Mouse (Mus musculus): ENCODE measurements around the gene Dclk1. TPM values are rescaled to one million over a fixed set of nuclear protein-coding genes. Genes with fewer than 3 reads are reported as not detected.

Gene Dclk1
- polyA plus RNA-seq, 1 experiment from 2014 or later, result 30.0 TPM

- 69% methylated on average over 1 of the region's 1 CpGs for WGBS
Measured at GRCm38 (mm10) chr3:55401236-55401635, 159.1 kb downstream of the Dclk1 start.

GRCm38 (mm10) chr3:55404751-55405150, 162.6 kb downstream of the Dclk1 start:
- H3K9me3 ChIP-seq (ENCODE audit: low read length), result 0 out of 2 replicates have a peak, but pooled peaks cover 2% of the 10 kb centered on the region
- H3K36me3 ChIP-seq (ENCODE audit: insufficient read depth, low read length), result no peaks in the 10 kb centered on the region
- no peaks in the 10 kb centered on the region for H3K27me3 ChIP-seq (ENCODE audit: insufficient read depth, low read length)
- H3K27ac ChIP-seq (ENCODE audit: low read length), result no peak overlapping the region
- H3K4me2 ChIP-seq (replicated peaks; ENCODE audit: low read depth, low read length), result no peak overlapping the region
- H3K4me1 ChIP-seq (ENCODE audit: insufficient read depth, low read length), result no peaks in the 10 kb centered on the region
- no peak overlapping the region for H3K9ac ChIP-seq (replicated peaks; ENCODE audit: low read length)
- 97% methylated on average over 7 of the region's 7 CpGs for WGBS
- ATAC-seq (ENCODE audit: low FRiP score, low TSS enrichment), result no peak
- H3K4me3 ChIP-seq (ENCODE audit: low read length), result no peak overlapping the region

More at GRCm38 (mm10) chr3:55401236-55401635, 159.1 kb downstream of the Dclk1 start:
- Histone ChIP-seq H3K4me2 (replicated peaks; ENCODE audit: low read depth, low read length) (no peak overlapping the region), H3K27ac (ENCODE audit: low read length) (no peak overlapping the region), H3K9me3 (ENCODE audit: low read length) (0 out of 2 replicates have a peak, but pooled peaks cover 2% of the 10 kb centered on the region), H3K4me3 (ENCODE audit: low read length) (no peak overlapping the region), H3K4me1 (ENCODE audit: insufficient read depth, low read length) (no peaks in the 10 kb centered on the region), H3K27me3 (ENCODE audit: insufficient read depth, low read length) (no peaks in the 10 kb centered on the region), H3K9ac (replicated peaks; ENCODE audit: low read length) (no peak overlapping the region), H3K36me3 (ENCODE audit: insufficient read depth, low read length) (no peaks in the 10 kb centered on the region)
- no peak for ATAC-seq (ENCODE audit: low FRiP score, low TSS enrichment)

GRCm38 (mm10) chr3:55406616-55407015, 164.5 kb downstream of the Dclk1 start:
- WGBS, result 84% methylated on average over 7 of the region's 7 CpGs
- Histone ChIP-seq H3K4me1 (ENCODE audit: insufficient read depth, low read length) (no peaks in the 10 kb centered on the region), H3K9ac (replicated peaks; ENCODE audit: low read length) (no peak overlapping the region), H3K27ac (ENCODE audit: low read length) (no peak overlapping the region), H3K9me3 (ENCODE audit: low read length) (peaks cover 4% of the 10 kb centered on the region; the same call in 1 of the 2 replicates), H3K4me3 (ENCODE audit: low read length) (no peak overlapping the region), H3K36me3 (ENCODE audit: insufficient read depth, low read length) (no peaks in the 10 kb centered on the region), H3K4me2 (replicated peaks; ENCODE audit: low read depth, low read length) (no peak overlapping the region), H3K27me3 (ENCODE audit: insufficient read depth, low read length) (no peaks in the 10 kb centered on the region)
- ATAC-seq (ENCODE audit: low FRiP score, low TSS enrichment), result no peak

GRCm38 (mm10) chr3:55411547-55411946, 169.4 kb downstream of the Dclk1 start:
- Histone ChIP-seq H3K4me3 (ENCODE audit: low read length) (no peak overlapping the region), H3K36me3 (ENCODE audit: insufficient read depth, low read length) (no peaks in the 10 kb centered on the region), H3K9ac (replicated peaks; ENCODE audit: low read length) (no peak overlapping the region), H3K9me3 (ENCODE audit: low read length) (peaks cover 3% of the 10 kb centered on the region; the same call in 1 of the 2 replicates), H3K4me2 (replicated peaks; ENCODE audit: low read depth, low read length) (no peak overlapping the region), H3K27ac (ENCODE audit: low read length) (no peak overlapping the region), H3K27me3 (ENCODE audit: insufficient read depth, low read length) (no peaks in the 10 kb centered on the region), H3K4me1 (ENCODE audit: insufficient read depth, low read length) (0 out of 2 replicates have a peak, but pooled peaks cover 7% of the 10 kb centered on the region)
- ATAC-seq (ENCODE audit: low FRiP score, low TSS enrichment), result no peak

- 22% methylated on average over 14 of the region's 14 CpGs for WGBS
- Histone ChIP-seq H3K27ac (ENCODE audit: low read length) (no peak overlapping the region), H3K4me2 (replicated peaks; ENCODE audit: low read depth, low read length) (peak overlapping the region; percentile 39), H3K9ac (replicated peaks; ENCODE audit: low read length) (peak overlapping the region; percentile 47), H3K36me3 (ENCODE audit: insufficient read depth, low read length) (no peaks in the 10 kb centered on the region), H3K4me3 (ENCODE audit: low read length) (peak overlapping the region; percentile 15; the same call in 1 of the 2 replicates), H3K4me1 (ENCODE audit: insufficient read depth, low read length) (peaks cover 9% of the 10 kb centered on the region; the same call in 1 of the 2 replicates), H3K27me3 (ENCODE audit: insufficient read depth, low read length) (no peaks in the 10 kb centered on the region), H3K9me3 (ENCODE audit: low read length) (peaks cover 3% of the 10 kb centered on the region; the same call in 1 of the 2 replicates)
- ATAC-seq (ENCODE audit: low FRiP score, low TSS enrichment), result no peak
Measured at GRCm38 (mm10) chr3:55415527-55415950, 173.4 kb downstream of the Dclk1 start.

GRCm38 (mm10) chr3:55418845-55419244, 176.7 kb downstream of the Dclk1 start:
- Histone ChIP-seq H3K9ac (replicated peaks; ENCODE audit: low read length) (no peak overlapping the region), H3K27ac (ENCODE audit: low read length) (no peak overlapping the region), H3K4me1 (ENCODE audit: insufficient read depth, low read length) (peaks cover 9% of the 10 kb centered on the region; the same call in 1 of the 2 replicates), H3K9me3 (ENCODE audit: low read length) (no peaks in the 10 kb centered on the region), H3K4me3 (ENCODE audit: low read length) (no peak overlapping the region), H3K27me3 (ENCODE audit: insufficient read depth, low read length) (no peaks in the 10 kb centered on the region), H3K4me2 (replicated peaks; ENCODE audit: low read depth, low read length) (no peak overlapping the region), H3K36me3 (ENCODE audit: insufficient read depth, low read length) (no peaks in the 10 kb centered on the region)
- peak; percentile 20; the same call in 1 of the 2 replicates for ATAC-seq (ENCODE audit: low FRiP score, low TSS enrichment)
- 74% methylated on average over 6 of the region's 6 CpGs for WGBS

GRCm38 (mm10) chr3:55419334-55419733, 177.2 kb downstream of the Dclk1 start:
- Histone ChIP-seq H3K9me3 (ENCODE audit: low read length) (no peaks in the 10 kb centered on the region), H3K36me3 (ENCODE audit: insufficient read depth, low read length) (no peaks in the 10 kb centered on the region), H3K9ac (replicated peaks; ENCODE audit: low read length) (no peak overlapping the region), H3K4me3 (ENCODE audit: low read length) (no peak overlapping the region), H3K27ac (ENCODE audit: low read length) (no peak overlapping the region), H3K4me2 (replicated peaks; ENCODE audit: low read depth, low read length) (no peak overlapping the region), H3K4me1 (ENCODE audit: insufficient read depth, low read length) (peaks cover 9% of the 10 kb centered on the region; the same call in 1 of the 2 replicates), H3K27me3 (ENCODE audit: insufficient read depth, low read length) (no peaks in the 10 kb centered on the region)
- no peak for ATAC-seq (ENCODE audit: low FRiP score, low TSS enrichment)
- 35% methylated on average over 3 of the region's 3 CpGs for WGBS

GRCm38 (mm10) chr3:55420436-55421083, 178.4 kb downstream of the Dclk1 start:
- 0 out of 2 replicates have a peak overlapping the region, but pooled peaks have one; percentile 38 for H3K27ac ChIP-seq (ENCODE audit: low read length)
- peaks cover 6% of the 10 kb centered on the region; the same call in 1 of the 2 replicates for H3K4me1 ChIP-seq (ENCODE audit: insufficient read depth, low read length)
- no peaks in the 10 kb centered on the region for H3K9me3 ChIP-seq (ENCODE audit: low read length)
- H3K36me3 ChIP-seq (ENCODE audit: insufficient read depth, low read length), result no peaks in the 10 kb centered on the region
- H3K9ac ChIP-seq (replicated peaks; ENCODE audit: low read length), result no peak overlapping the region
- no peak overlapping the region for H3K4me2 ChIP-seq (replicated peaks; ENCODE audit: low read depth, low read length)
- WGBS, result 46% methylated on average over 8 of the region's 8 CpGs
- no peaks in the 10 kb centered on the region for H3K27me3 ChIP-seq (ENCODE audit: insufficient read depth, low read length)
- no peak overlapping the region for H3K4me3 ChIP-seq (ENCODE audit: low read length)
- ATAC-seq (ENCODE audit: low FRiP score, low TSS enrichment), result no peak

GRCm38 (mm10) chr3:55423640-55424397, 181.7 kb downstream of the Dclk1 start:
- Histone ChIP-seq H3K9me3 (ENCODE audit: low read length) (no peaks in the 10 kb centered on the region), H3K27ac (ENCODE audit: low read length) (no peak overlapping the region), H3K4me2 (replicated peaks; ENCODE audit: low read depth, low read length) (0 out of 2 replicates have a peak overlapping the region, but pooled peaks have one; percentile 3), H3K4me1 (ENCODE audit: insufficient read depth, low read length) (peaks cover 2% of the 10 kb centered on the region; the same call in 1 of the 2 replicates), H3K27me3 (ENCODE audit: insufficient read depth, low read length) (no peaks in the 10 kb centered on the region), H3K36me3 (ENCODE audit: insufficient read depth, low read length) (no peaks in the 10 kb centered on the region), H3K4me3 (ENCODE audit: low read length) (no peak overlapping the region), H3K9ac (replicated peaks; ENCODE audit: low read length) (no peak overlapping the region)
- 31% methylated on average over 11 of the region's 11 CpGs for WGBS
- peak; percentile 27; the same call in 1 of the 2 replicates for ATAC-seq (ENCODE audit: low FRiP score, low TSS enrichment)
